Mouse (Mus musculus): ENCODE data around the gene Bicc1. TPM values are rescaled to one million over a fixed set of nuclear protein-coding genes. Genes with fewer than 3 reads are reported as not detected.

The Bicc1 gene
- polyA plus RNA-seq, 1 experiment from 2014 or later: 4.3 TPM

GRCm38 (mm10) chr10:71150486-71150885 is 9.0 kb downstream of the Bicc1 start:
- Histone ChIP-seq H3K27me3 (ENCODE audit: control insufficient read depth, insufficient read depth, low read depth, low read length) (no peaks in the 10 kb centered on the region), H3K9ac (ENCODE audit: low read depth, low read length) (no peak overlapping the region), H3K9me3 (replicated peaks; ENCODE audit: control insufficient read depth, low read length, poor library complexity, severe bottlenecking) (no peaks in the 10 kb centered on the region), H3K4me1 (ENCODE audit: control insufficient read depth, insufficient read depth, low read length) (no peaks in the 10 kb centered on the region), H3K27ac (ENCODE audit: low read length) (no peak overlapping the region), H3K4me3 (ENCODE audit: low read depth, low read length) (no peak overlapping the region), H3K4me2 (ENCODE audit: low read length) (no peak overlapping the region), H3K36me3 (ENCODE audit: control insufficient read depth, insufficient read depth, low read length) (no peaks in the 10 kb centered on the region)
- WGBS: 97% methylated on average over 2 of the region's 2 CpGs
- ATAC-seq: no peak

GRCm38 (mm10) chr10:71148951-71149603 is 10.4 kb downstream of the Bicc1 start:
- no peak overlapping the region for H3K4me2 ChIP-seq (ENCODE audit: low read length)
- no peak overlapping the region for H3K9ac ChIP-seq (ENCODE audit: low read depth, low read length)
- no peak overlapping the region for H3K27ac ChIP-seq (ENCODE audit: low read length)
- 87% methylated on average over 5 of the region's 5 CpGs for WGBS
- no peaks in the 10 kb centered on the region for H3K9me3 ChIP-seq (replicated peaks; ENCODE audit: control insufficient read depth, low read length, poor library complexity, severe bottlenecking)
- H3K4me3 ChIP-seq (ENCODE audit: low read depth, low read length): no peak overlapping the region
- H3K27me3 ChIP-seq (ENCODE audit: control insufficient read depth, insufficient read depth, low read depth, low read length): no peaks in the 10 kb centered on the region
- no peaks in the 10 kb centered on the region for H3K36me3 ChIP-seq (ENCODE audit: control insufficient read depth, insufficient read depth, low read length)
- no peaks in the 10 kb centered on the region for H3K4me1 ChIP-seq (ENCODE audit: control insufficient read depth, insufficient read depth, low read length)
- ATAC-seq: no peak

- Histone ChIP-seq H3K36me3 (ENCODE audit: control insufficient read depth, insufficient read depth, low read length) (no peaks in the 10 kb centered on the region), H3K4me1 (ENCODE audit: control insufficient read depth, insufficient read depth, low read length) (no peaks in the 10 kb centered on the region), H3K4me3 (ENCODE audit: low read depth, low read length) (no peak overlapping the region), H3K27ac (ENCODE audit: low read length) (no peak overlapping the region), H3K9me3 (replicated peaks; ENCODE audit: control insufficient read depth, low read length, poor library complexity, severe bottlenecking) (no peaks in the 10 kb centered on the region), H3K9ac (ENCODE audit: low read depth, low read length) (no peak overlapping the region), H3K4me2 (ENCODE audit: low read length) (no peak overlapping the region), H3K27me3 (ENCODE audit: control insufficient read depth, insufficient read depth, low read depth, low read length) (no peaks in the 10 kb centered on the region)
- no peak for ATAC-seq
- 90% methylated on average over 9 of the region's 9 CpGs for WGBS
Measured at GRCm38 (mm10) chr10:71148226-71148625, 11.3 kb downstream of the Bicc1 start.

DNA sequence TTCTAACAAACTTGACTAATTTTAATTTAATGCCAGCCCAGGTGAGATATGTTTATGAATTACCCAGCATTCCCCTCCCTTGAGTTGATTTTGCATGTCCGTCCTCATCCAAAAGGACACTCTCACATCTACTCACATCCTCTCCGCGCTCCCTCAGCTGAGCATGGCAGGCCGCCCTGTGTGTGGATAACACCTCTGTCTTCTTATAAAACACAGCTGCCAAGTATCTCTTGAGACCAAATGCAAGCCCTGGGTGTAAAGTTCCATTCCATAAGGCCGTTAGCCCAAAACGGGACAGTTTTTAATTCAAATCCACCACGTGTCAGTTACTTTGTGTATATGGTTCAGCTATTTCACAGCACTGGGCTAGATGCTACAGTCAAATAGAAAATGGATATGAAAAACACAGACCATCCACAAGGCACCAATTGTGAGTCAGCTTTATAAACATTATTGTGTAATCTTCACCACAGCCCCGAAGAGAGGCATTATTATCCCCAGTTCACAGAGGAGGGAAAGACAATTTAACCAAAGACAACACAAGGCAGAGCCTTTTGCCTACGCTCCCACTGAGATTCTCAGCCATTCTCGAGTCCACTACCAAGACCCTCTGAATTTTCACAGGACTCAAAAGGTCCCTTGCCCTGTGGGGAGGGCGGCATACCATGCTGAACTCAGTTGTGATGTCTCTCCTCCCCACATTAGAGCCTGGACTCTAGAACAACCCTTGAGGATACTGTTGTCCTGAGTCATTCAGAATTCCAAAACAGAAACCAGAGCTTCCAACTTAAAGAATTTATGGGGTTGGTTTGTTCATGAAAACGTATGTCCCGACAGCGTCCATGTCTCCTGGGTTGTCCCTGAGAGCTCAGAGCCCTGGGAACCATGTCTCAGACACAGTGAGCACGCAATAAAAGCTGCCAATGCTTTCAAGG is 12.6 kb downstream of the Bicc1 start:
- WGBS: 87% methylated on average over 15 of the region's 15 CpGs
- no peak overlapping the region for H3K4me2 ChIP-seq (ENCODE audit: low read length)

GRCm38 (mm10) chr10:71145801-71146200 is 13.7 kb downstream of the Bicc1 start:
- Histone ChIP-seq H3K36me3 (ENCODE audit: control insufficient read depth, insufficient read depth, low read length) (no peaks in the 10 kb centered on the region), H3K27me3 (ENCODE audit: control insufficient read depth, insufficient read depth, low read depth, low read length) (no peaks in the 10 kb centered on the region), H3K27ac (ENCODE audit: low read length) (no peak overlapping the region), H3K9me3 (replicated peaks; ENCODE audit: control insufficient read depth, low read length, poor library complexity, severe bottlenecking) (no peaks in the 10 kb centered on the region; the same call in 1 of the 2 replicates), H3K4me1 (ENCODE audit: control insufficient read depth, insufficient read depth, low read length) (no peaks in the 10 kb centered on the region), H3K4me2 (ENCODE audit: low read length) (no peak overlapping the region), H3K9ac (ENCODE audit: low read depth, low read length) (no peak overlapping the region), H3K4me3 (ENCODE audit: low read depth, low read length) (no peak overlapping the region)
- no peak for ATAC-seq
- WGBS: 68% methylated on average over 11 of the region's 11 CpGs

More for the DNA sequence above, 12.6 kb downstream of the Bicc1 start:
- Histone ChIP-seq H3K9me3 (replicated peaks; ENCODE audit: control insufficient read depth, low read length, poor library complexity, severe bottlenecking) (no peaks in the 10 kb centered on the region; the same call in 1 of the 2 replicates), H3K4me1 (ENCODE audit: control insufficient read depth, insufficient read depth, low read length) (no peaks in the 10 kb centered on the region), H3K27ac (ENCODE audit: low read length) (no peak overlapping the region), H3K36me3 (ENCODE audit: control insufficient read depth, insufficient read depth, low read length) (no peaks in the 10 kb centered on the region), H3K4me3 (ENCODE audit: low read depth, low read length) (no peak overlapping the region), H3K9ac (ENCODE audit: low read depth, low read length) (no peak overlapping the region), H3K27me3 (ENCODE audit: control insufficient read depth, insufficient read depth, low read depth, low read length) (no peaks in the 10 kb centered on the region)
- ATAC-seq: no peak

DNA sequence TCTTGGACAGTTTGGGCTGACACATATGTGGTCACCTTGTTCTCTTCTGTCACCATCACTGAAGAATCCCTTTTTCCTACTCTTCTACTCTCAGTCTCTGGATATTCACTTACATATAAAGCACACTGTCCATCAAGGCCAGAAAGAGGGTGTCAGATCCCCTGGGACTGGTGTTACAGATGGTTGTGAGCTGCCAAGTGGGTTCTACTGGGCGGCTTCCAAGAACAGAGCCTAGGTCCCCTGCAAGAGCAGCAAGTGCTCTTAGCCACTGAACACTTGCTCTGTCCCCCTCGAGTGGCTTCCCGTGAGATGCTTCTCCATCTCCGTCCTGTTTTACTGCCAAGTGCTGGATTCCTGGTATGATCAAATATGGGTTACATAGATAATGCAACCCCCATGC is 15.3 kb downstream of the Bicc1 start:
- no peak overlapping the region for H3K27ac ChIP-seq (ENCODE audit: low read length)
- H3K4me3 ChIP-seq (ENCODE audit: low read depth, low read length): no peak overlapping the region
- WGBS: 90% methylated on average over 4 of the region's 4 CpGs
- no peaks in the 10 kb centered on the region; the same call in 1 of the 2 replicates for H3K9me3 ChIP-seq (replicated peaks; ENCODE audit: control insufficient read depth, low read length, poor library complexity, severe bottlenecking)
- no peak overlapping the region for H3K9ac ChIP-seq (ENCODE audit: low read depth, low read length)
- no peaks in the 10 kb centered on the region for H3K4me1 ChIP-seq (ENCODE audit: control insufficient read depth, insufficient read depth, low read length)
- H3K27me3 ChIP-seq (ENCODE audit: control insufficient read depth, insufficient read depth, low read depth, low read length): no peaks in the 10 kb centered on the region
- H3K36me3 ChIP-seq (ENCODE audit: control insufficient read depth, insufficient read depth, low read length): no peaks in the 10 kb centered on the region
- no peak for ATAC-seq
- H3K4me2 ChIP-seq (ENCODE audit: low read length): no peak overlapping the region

GRCm38 (mm10) chr10:71142568-71142967 is 16.9 kb downstream of the Bicc1 start:
- H3K36me3 ChIP-seq (ENCODE audit: control insufficient read depth, insufficient read depth, low read length): no peaks in the 10 kb centered on the region
- no peak overlapping the region for H3K4me3 ChIP-seq (ENCODE audit: low read depth, low read length)
- no peak overlapping the region for H3K9ac ChIP-seq (ENCODE audit: low read depth, low read length)
- no peak for ATAC-seq
- no peak overlapping the region for H3K4me2 ChIP-seq (ENCODE audit: low read length)
- WGBS: 91% methylated on average over 2 of the region's 2 CpGs
- H3K9me3 ChIP-seq (replicated peaks; ENCODE audit: control insufficient read depth, low read length, poor library complexity, severe bottlenecking): no peaks in the 10 kb centered on the region; the same call in 1 of the 2 replicates
- H3K27me3 ChIP-seq (ENCODE audit: control insufficient read depth, insufficient read depth, low read depth, low read length): no peaks in the 10 kb centered on the region
- H3K27ac ChIP-seq (ENCODE audit: low read length): no peak overlapping the region
- H3K4me1 ChIP-seq (ENCODE audit: control insufficient read depth, insufficient read depth, low read length): no peaks in the 10 kb centered on the region

GRCm38 (mm10) chr10:71140281-71140845 is 19.1 kb downstream of the Bicc1 start:
- Histone ChIP-seq H3K27ac (ENCODE audit: low read length) (no peak overlapping the region), H3K36me3 (ENCODE audit: control insufficient read depth, insufficient read depth, low read length) (no peaks in the 10 kb centered on the region), H3K4me3 (ENCODE audit: low read depth, low read length) (no peak overlapping the region), H3K4me2 (ENCODE audit: low read length) (no peak overlapping the region), H3K9ac (ENCODE audit: low read depth, low read length) (no peak overlapping the region), H3K27me3 (ENCODE audit: control insufficient read depth, insufficient read depth, low read depth, low read length) (no peaks in the 10 kb centered on the region), H3K4me1 (ENCODE audit: control insufficient read depth, insufficient read depth, low read length) (no peaks in the 10 kb centered on the region), H3K9me3 (replicated peaks; ENCODE audit: control insufficient read depth, low read length, poor library complexity, severe bottlenecking) (no peaks in the 10 kb centered on the region; the same call in 1 of the 2 replicates)
- ATAC-seq: no peak
- WGBS: 72% methylated on average over 6 of the region's 6 CpGs

- Histone ChIP-seq H3K9me3 (replicated peaks; ENCODE audit: control insufficient read depth, low read length, poor library complexity, severe bottlenecking) (no peaks in the 10 kb centered on the region; the same call in 1 of the 2 replicates), H3K36me3 (ENCODE audit: control insufficient read depth, insufficient read depth, low read length) (no peaks in the 10 kb centered on the region), H3K9ac (ENCODE audit: low read depth, low read length) (no peak overlapping the region), H3K27me3 (ENCODE audit: control insufficient read depth, insufficient read depth, low read depth, low read length) (no peaks in the 10 kb centered on the region), H3K4me2 (ENCODE audit: low read length) (no peak overlapping the region), H3K27ac (ENCODE audit: low read length) (no peak overlapping the region), H3K4me1 (ENCODE audit: control insufficient read depth, insufficient read depth, low read length) (no peaks in the 10 kb centered on the region), H3K4me3 (ENCODE audit: low read depth, low read length) (no peak overlapping the region)
- 72% methylated on average over 2 of the region's 2 CpGs for WGBS
- no peak for ATAC-seq
Measured at GRCm38 (mm10) chr10:71138852-71139197, 20.7 kb downstream of the Bicc1 start.

All from midbrain, embryonic 16.5 days (tissue).